Mouse (Mus musculus) forebrain, embryonic 10.5 days (tissue): ENCODE data around the gene Gm42791. TPM values are rescaled to one million over a fixed set of nuclear protein-coding genes. Genes with fewer than 3 reads are reported as not detected.

ENCODE experiments used
- DNase-seq: peaks from one replicate; pipeline ENCODE4 v3.0.0-alpha.2; 2017; ENCODE audit warnings: low spot score; ENCODE audit errors: extremely low spot score
- H3K27ac ChIP-seq: fragments of 300-500 bp; sonication (generic); 2 replicates; pipeline ENCODE4 v1.5.1; 2016; ENCODE audit warnings: mild to moderate bottlenecking
- H3K27me3 ChIP-seq: fragments of 300-500 bp; sonication (generic); 2 replicates; pipeline ENCODE4 v1.6.1; 2016; ENCODE audit warnings: mild to moderate bottlenecking; ENCODE audit not compliant: poor library complexity, severe bottlenecking
- H3K36me3 ChIP-seq: fragments of 300-500 bp; sonication (generic); replicated peaks from 2 replicates; pipeline ENCODE4 v1.6.1; 2016; ENCODE audit warnings: mild to moderate bottlenecking, moderate library complexity
- H3K4me1 ChIP-seq: fragments of 300-500 bp; sonication (generic); 2 replicates; pipeline ENCODE4 v1.6.1; 2016
- H3K4me3 ChIP-seq: fragments of 300-500 bp; sonication (generic); 2 replicates; pipeline ENCODE4 v1.5.1; 2016; ENCODE audit warnings: mild to moderate bottlenecking, moderate library complexity
- H3K9me3 ChIP-seq: fragments of 300-500 bp; sonication (generic); 2 replicates; pipeline ENCODE4 v1.6.1; 2016; ENCODE audit warnings: mild to moderate bottlenecking, moderate library complexity
- WGBS: fragments of 180-500 bp; shearing (Covaris S2); methylation state at CpG from one replicate; pipeline ENCODE4 v1.1.7; 2016; 5-methylcytosine and 5-hydroxymethylcytosine counted together
- polyA plus RNA-seq: library from polyadenylated mRNA; unstranded; fragments of >200 nt; fragmentation: Nextera tagmentation; extraction: Ambion mirVana; gene quantifications from 2 replicates; pipeline ENCODE4 v1.2.1, GENCODE M21; 2016

The Gm42791 gene
- polyA plus RNA-seq, 1 experiment from 2014 or later, result 1.2 TPM

DNA sequence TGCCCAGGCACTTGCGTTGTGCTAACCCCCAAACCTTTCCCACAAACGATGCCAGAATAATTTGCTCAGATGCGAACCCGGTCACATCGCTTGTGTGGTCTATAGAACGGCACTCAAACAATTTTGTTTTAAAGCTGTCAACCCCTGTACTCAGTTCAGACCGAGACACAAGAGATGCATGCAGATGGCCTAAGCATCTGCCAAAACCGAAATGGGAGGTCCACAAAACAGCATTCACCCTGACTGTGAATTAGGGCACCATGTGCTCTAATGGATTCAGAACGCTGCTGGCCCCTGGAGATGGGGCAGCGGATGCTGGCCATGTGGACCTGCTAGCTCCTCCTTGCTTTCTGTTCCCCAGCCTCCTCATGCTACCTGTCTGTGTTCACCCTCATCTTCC lies 53.1 kb downstream of the Gm42791 start:
- H3K4me3 ChIP-seq, result no peak overlapping the region
- H3K4me1 ChIP-seq, result peaks cover 23% of the 10 kb centered on the region
- H3K27ac ChIP-seq, result no peak overlapping the region
- 95% methylated on average over 10 of the region's 10 CpGs for WGBS
- DNase-seq, result no peak
- no peaks in the 10 kb centered on the region for H3K27me3 ChIP-seq
- peaks cover 10% of the 10 kb centered on the region; the same call in 1 of the 2 replicates for H3K9me3 ChIP-seq
- H3K36me3 ChIP-seq, result no peaks in the 10 kb centered on the region

DNA sequence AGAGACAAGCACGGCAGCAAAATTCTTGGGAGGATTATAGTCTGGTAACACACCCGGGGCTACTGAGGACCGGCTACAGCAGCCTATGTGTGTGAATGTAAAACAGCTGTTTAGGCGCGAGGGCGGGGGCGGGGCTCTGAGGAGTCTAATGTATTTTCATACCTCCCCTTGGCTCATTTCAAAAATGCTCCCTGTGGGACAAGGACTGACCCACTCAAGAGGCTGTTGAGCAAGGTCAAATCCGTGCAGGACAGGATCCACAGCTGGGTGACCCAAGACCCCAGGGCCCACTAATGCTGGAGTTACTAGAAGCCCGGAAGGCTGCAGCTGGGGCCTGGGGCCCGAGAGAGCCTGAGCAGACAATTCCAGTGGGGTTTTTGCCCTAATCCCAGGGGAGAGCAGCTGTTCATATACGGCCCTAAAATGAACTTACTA lies 55.0 kb downstream of the Gm42791 start:
- no peak for DNase-seq
- Histone ChIP-seq H3K27ac (peak overlapping the region; percentile 59; the same call in 1 of the 2 replicates), H3K4me3 (no peak overlapping the region), H3K9me3 (peaks cover 14% of the 10 kb centered on the region; the same call in 1 of the 2 replicates), H3K27me3 (no peaks in the 10 kb centered on the region), H3K36me3 (no peaks in the 10 kb centered on the region), H3K4me1 (peaks cover 31% of the 10 kb centered on the region)
- WGBS, result 67% methylated on average over 11 of the region's 11 CpGs

DNA sequence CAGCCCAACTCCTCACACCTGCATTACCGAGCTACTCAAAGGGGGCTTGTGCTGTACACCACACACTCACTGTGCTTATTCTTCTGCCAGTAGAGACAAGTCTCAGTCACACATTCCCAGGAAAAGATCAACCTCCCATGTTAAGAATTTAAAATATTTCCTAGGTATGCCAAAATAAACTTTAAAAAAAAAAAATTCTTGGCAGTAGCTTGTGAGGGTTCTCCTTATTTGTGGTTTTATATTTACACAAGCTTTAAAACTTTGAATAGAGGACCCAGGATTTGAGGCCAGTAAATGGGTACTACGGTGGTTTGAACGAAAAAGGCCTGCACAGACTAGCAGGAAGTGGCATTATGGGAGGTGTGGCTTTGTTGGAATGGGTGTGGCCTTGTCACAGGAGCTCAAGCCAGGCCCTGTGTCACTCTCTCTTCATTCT lies 58.4 kb downstream of the Gm42791 start:
- WGBS, result 92% methylated on average over 3 of the region's 3 CpGs
- no peaks in the 10 kb centered on the region for H3K27me3 ChIP-seq
- DNase-seq, result no peak

DNA sequence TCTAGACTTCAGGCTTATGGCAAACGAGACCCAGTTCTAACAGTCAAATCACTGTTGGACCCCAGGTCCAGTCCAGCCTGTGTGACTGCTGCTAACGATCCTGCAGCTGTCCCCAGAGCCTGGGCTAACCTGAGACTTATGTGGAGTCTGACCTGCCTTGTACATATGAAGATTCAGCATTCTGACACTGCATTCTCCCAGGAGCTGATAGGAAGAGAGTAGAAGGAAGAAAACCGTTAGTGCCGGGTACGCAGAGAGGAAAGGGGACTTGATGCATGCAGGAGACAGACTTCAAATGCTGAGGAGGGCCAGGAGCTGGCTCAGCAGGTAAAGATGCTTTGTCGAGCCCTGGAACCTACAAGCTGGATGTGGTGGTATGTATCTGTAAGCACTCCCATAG lies 59.1 kb downstream of the Gm42791 start:
- H3K9me3 ChIP-seq, result peaks cover 4% of the 10 kb centered on the region; the same call in 1 of the 2 replicates
- H3K27ac ChIP-seq, result peak overlapping the region; percentile 44; the same call in 1 of the 2 replicates
- 90% methylated on average over 6 of the region's 6 CpGs for WGBS
- H3K4me1 ChIP-seq, result peaks cover 29% of the 10 kb centered on the region
- no peaks in the 10 kb centered on the region for H3K27me3 ChIP-seq
- H3K36me3 ChIP-seq, result no peaks in the 10 kb centered on the region
- H3K4me3 ChIP-seq, result no peak overlapping the region
- no peak for DNase-seq

More for the DNA sequence above, 58.4 kb downstream of the Gm42791 start:
- H3K27ac ChIP-seq, result 0 out of 2 replicates have a peak overlapping the region, but pooled peaks have one; percentile 44
- peaks cover 4% of the 10 kb centered on the region; the same call in 1 of the 2 replicates for H3K9me3 ChIP-seq
- H3K4me3 ChIP-seq, result no peak overlapping the region
- peaks cover 28% of the 10 kb centered on the region for H3K4me1 ChIP-seq
- no peaks in the 10 kb centered on the region for H3K36me3 ChIP-seq

DNA sequence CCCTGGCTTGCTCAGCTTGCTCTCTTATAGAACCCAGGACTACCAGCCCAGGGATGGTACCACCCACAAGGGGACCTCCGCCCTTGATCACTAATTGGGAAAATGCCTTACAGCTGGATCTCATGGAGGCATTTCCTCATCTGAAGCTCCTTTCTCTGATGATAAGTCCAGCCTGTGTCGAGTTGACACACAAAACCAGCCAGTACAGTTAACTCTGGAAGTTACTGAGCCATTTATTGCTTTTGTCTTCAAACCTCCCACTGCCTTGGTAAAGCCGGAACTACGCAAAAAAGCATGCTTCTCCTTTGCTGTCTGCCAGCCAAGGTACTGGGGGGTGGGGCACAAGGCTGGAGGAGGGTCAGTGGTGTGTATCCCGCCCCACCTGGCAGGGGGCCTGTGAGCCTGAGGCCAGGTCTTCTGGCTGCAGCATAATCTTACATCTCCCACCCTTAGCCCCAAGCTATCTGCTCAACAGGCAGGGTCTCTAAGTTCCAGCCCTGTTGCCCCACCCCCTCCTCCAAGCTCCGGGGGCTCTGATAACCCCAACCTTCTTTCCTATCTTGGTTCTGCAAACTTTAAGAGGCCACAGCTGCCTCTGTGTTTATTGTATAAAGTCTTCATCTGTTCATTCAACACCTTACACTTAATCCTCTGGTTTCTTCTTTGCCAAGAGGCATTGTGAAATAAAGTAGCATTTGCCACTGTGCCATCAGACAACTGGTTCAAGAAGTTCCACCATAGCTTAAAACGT lies 59.7 kb downstream of the Gm42791 start:
- 46% methylated on average over 7 of the region's 7 CpGs for WGBS
- Histone ChIP-seq H3K27me3 (no peaks in the 10 kb centered on the region), H3K36me3 (no peaks in the 10 kb centered on the region), H3K4me3 (no peak overlapping the region), H3K9me3 (peaks cover 4% of the 10 kb centered on the region; the same call in 1 of the 2 replicates), H3K4me1 (peaks cover 31% of the 10 kb centered on the region), H3K27ac (peak overlapping the region; percentile 53)
- no peak for DNase-seq

DNA sequence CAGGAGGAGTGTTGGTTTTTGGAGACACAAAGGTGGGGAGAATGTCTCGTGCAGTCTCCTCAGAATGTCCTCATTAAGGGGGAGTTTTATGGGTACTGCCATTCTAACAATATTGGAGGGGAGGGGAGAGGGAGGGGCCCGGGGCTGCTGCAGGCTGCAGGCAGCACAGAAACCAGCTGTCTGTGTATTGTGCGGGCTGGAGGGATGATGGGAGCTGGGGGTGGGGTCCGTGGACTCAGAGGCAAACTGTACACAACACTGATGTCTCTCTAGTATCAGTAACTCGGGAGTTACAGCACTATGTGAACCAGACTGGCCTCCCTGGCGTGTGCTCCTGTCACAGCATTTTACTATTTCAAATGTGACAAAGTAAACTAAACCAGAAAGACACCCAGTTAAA lies 60.5 kb downstream of the Gm42791 start:
- H3K27ac ChIP-seq, result peak overlapping the region; percentile 66
- WGBS, result 80% methylated on average over 6 of the region's 6 CpGs
- DNase-seq, result no peak
- peaks cover 23% of the 10 kb centered on the region for H3K4me1 ChIP-seq
- H3K9me3 ChIP-seq, result peaks cover 4% of the 10 kb centered on the region; the same call in 1 of the 2 replicates
- no peak overlapping the region for H3K4me3 ChIP-seq
- no peaks in the 10 kb centered on the region for H3K36me3 ChIP-seq
- H3K27me3 ChIP-seq, result no peaks in the 10 kb centered on the region

DNA sequence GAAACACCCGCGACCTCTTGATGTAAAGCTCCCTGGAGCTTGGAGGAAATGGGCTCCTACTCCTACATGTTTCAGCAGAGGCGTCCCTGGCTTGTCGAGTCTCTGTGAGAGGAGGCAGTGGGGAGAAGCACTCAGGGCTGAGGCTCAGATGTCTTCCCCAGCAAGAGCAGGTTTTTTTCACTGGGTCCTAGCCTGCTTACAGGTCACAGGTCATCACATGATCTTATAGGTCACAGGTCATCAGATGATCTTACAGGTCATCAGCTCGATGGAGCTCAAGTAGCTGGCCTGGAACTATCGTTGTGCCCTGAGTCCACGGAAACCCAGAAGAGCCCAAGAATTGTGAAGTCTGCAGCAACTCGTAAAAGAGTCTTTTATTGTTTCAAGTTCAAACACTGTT lies 61.2 kb downstream of the Gm42791 start:
- Histone ChIP-seq H3K27ac (peak overlapping the region; percentile 13; the same call in 1 of the 2 replicates), H3K4me3 (no peak overlapping the region), H3K36me3 (no peaks in the 10 kb centered on the region), H3K9me3 (peaks cover 4% of the 10 kb centered on the region; the same call in 1 of the 2 replicates), H3K27me3 (no peaks in the 10 kb centered on the region), H3K4me1 (peaks cover 29% of the 10 kb centered on the region)
- no peak for DNase-seq
- WGBS, result 77% methylated on average over 8 of the region's 8 CpGs

DNA sequence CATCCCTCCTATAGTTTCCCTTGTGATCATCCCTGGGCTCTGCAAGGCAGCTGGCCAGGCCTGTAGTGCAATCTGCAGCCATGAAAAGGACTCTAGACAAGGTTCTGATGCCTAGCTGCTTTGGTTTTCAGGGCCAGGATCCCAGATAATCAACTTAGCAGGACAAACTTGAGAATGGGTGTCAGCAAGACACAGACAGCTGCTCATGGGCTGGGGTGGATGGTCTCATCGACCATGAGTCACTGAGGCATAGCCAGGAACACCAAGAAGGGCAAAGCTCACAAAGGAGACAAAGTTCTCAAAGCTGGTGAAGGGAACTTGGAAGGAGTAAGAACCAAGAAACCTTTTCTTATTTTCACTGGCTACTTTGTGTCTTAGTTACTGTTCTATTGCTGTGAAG lies 63.6 kb downstream of the Gm42791 start:
- no peak overlapping the region for H3K4me3 ChIP-seq
- DNase-seq, result no peak
- H3K27ac ChIP-seq, result no peak overlapping the region
- H3K36me3 ChIP-seq, result peaks cover 4% of the 10 kb centered on the region
- H3K27me3 ChIP-seq, result no peaks in the 10 kb centered on the region
- WGBS, result 92% methylated on average over 1 of the region's 1 CpGs
- H3K4me1 ChIP-seq, result peaks cover 48% of the 10 kb centered on the region
- peaks cover 3% of the 10 kb centered on the region; the same call in 1 of the 2 replicates for H3K9me3 ChIP-seq

DNA sequence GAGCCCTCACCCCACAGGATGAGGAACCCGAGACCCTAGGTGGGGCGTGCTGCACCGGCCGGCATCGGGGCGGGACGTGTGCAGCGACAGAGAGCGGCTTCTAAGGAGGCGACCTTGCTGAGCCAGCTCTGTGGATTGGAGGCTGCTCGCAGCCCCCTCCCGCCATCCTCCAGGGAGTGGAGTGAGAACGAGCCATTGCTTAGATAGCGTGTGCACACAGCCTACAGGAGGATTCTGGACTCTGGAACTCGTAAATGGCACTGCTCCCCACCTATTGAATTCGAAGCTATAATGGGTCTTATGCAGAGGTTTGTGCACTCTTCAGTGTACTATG lies 65.9 kb downstream of the Gm42791 start, which contains the start of gene Katnal1:
Katnal1 (minus strand) TSS at position 205 of the 334 bp plus-strand sequence.
- Histone ChIP-seq H3K27ac (peak within 1 kb of the TSS; percentile 99), H3K36me3 (peaks cover 21% of the 10 kb centered on the region), H3K9me3 (no peaks in the 10 kb centered on the region), H3K4me1 (peaks cover 35% of the 10 kb centered on the region), H3K4me3 (peak within 1 kb of the TSS; percentile 83), H3K27me3 (no peaks in the 10 kb centered on the region)
- no peak for DNase-seq
- 2% methylated on average over 16 of the region's 16 CpGs for WGBS

DNA sequence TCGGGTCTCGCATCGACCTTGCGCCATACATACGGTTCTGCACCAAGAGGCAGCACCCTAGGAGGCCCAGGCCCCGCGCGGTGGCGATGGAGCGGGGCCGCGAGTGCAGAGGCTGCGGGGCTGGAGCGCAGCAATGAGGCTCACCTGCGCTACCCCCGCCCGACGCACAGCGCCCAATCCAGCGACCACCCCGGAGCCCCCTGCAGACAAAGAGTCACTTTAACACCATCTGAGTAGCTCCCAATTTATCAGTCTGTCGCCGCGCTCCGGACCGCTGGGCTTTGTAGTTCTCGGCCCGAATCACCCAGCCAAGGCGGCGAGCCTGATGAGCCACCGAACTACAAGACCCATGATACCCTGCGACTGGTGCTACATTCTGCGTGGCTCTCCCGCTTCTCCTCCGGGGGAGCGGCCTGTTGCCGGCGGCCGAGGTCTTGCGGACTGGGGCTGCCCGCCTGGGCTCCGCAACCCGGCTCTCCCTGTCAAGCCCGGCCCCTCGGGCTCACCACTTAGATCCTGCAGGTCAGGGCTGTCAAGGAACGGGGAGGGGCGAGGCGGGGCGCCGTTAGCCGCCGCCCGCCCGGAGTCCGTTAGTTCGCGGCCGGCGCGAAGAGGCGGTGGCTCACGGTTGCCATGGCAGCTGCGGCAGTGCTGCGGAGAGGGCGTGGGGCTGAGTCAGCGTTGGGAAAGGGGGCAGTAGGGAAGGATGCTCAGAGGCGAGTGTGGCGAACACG lies 66.4 kb downstream of the Gm42791 start:
- WGBS, result under 1% methylated on average over 69 of the region's 69 CpGs
- Histone ChIP-seq H3K4me1 (peaks cover 30% of the 10 kb centered on the region), H3K27me3 (no peaks in the 10 kb centered on the region), H3K36me3 (peaks cover 21% of the 10 kb centered on the region), H3K27ac (peak overlapping the region; percentile 99), H3K4me3 (peak overlapping the region; percentile 83), H3K9me3 (no peaks in the 10 kb centered on the region)
- DNase-seq, result peak; percentile 97

DNA sequence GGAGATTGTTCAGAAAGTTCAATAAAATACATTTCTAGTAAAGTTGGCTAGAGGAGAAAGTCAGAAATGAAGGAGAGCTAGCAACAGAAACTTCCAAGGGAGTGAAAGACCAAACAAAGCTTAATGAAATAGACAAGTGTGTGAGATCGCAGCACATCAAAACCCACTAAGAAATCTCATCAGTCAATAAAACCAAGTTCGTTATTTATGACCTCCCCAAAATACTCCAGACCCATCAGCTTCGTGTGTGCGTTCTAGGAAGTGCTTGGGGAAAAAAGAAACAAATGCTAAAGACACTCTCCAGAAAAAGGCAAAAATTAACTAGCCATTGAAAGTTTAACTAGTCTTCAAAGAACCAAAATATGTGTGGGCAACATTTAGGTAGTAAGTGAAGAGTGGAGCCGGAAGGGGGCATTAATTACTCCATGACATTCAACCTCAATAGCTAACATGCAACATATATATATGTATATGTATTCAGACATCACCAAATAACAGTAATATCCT lies 67.2 kb downstream of the Gm42791 start:
- DNase-seq, result no peak
- Histone ChIP-seq H3K9me3 (no peaks in the 10 kb centered on the region), H3K4me3 (peak overlapping the region; percentile 83), H3K27me3 (no peaks in the 10 kb centered on the region), H3K4me1 (peaks cover 30% of the 10 kb centered on the region), H3K36me3 (peaks cover 21% of the 10 kb centered on the region), H3K27ac (peak overlapping the region; percentile 99)
- WGBS, result 65% methylated on average over 5 of the region's 5 CpGs

DNA sequence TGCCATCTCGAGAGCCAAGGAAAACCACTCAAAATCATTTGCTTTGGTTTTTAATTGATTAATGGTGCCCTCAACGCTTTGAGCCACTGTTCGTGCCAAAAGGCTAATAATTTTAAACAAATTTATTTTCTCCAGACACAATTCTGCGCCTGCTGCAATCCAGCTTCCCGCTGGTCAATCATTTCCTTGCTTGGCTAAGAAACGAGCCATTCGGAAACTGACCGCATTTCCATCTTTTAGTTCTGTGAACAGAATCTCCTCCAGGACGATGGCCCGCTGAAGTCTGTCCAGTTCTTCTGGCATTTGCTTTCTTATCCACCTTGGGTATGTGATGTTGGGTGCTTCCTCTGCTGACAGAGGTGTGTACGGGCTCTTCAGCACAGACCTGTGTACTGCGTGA lies 70.4 kb downstream of the Gm42791 start:
- Histone ChIP-seq H3K4me3 (no peak overlapping the region), H3K27me3 (no peaks in the 10 kb centered on the region), H3K9me3 (no peaks in the 10 kb centered on the region), H3K36me3 (peaks cover 35% of the 10 kb centered on the region), H3K4me1 (peaks cover 26% of the 10 kb centered on the region), H3K27ac (no peak overlapping the region)
- DNase-seq, result no peak
- WGBS, result 95% methylated on average over 12 of the region's 12 CpGs
